Mouse (Mus musculus) liver, embryonic 16.5 days (tissue): ENCODE measurements around the gene Gm17571. TPM values are rescaled to one million over a fixed set of nuclear protein-coding genes. Genes with fewer than 3 reads are reported as not detected.
A peak's percentile ranks its signal among the peaks of the same experiment; 100 is the strongest.

Experiments used
- ATAC-seq: fragments of 200-750 bp; cut with Nextera tagmentation; 2 replicates; pipeline ENCODE4 v1.8.0; 2017; ENCODE audit warnings: low read depth, mild to moderate bottlenecking, moderate number of reproducible peaks, moderate library complexity
- H3K27ac ChIP-seq: fragments of 300-500 bp; sonication (generic); 2 replicates; pipeline ENCODE4 v1.5.1; 2014; ENCODE audit warnings: mild to moderate bottlenecking, low read length
- H3K27me3 ChIP-seq: fragments of 300-500 bp; sonication (generic); 2 replicates; pipeline ENCODE4 v1.6.1; 2014; ENCODE audit warnings: low read depth, low read length, mixed read lengths; ENCODE audit not compliant: control insufficient read depth, insufficient read depth
- H3K36me3 ChIP-seq: fragments of 300-500 bp; sonication (generic); 2 replicates; pipeline ENCODE4 v1.6.1; 2014; ENCODE audit warnings: mild to moderate bottlenecking; ENCODE audit not compliant: control insufficient read depth, insufficient read depth
- H3K4me1 ChIP-seq: fragments of 300-500 bp; sonication (generic); 2 replicates; pipeline ENCODE4 v1.6.1; 2014; ENCODE audit warnings: low read depth, low read length, mixed read lengths; ENCODE audit not compliant: control insufficient read depth
- H3K4me2 ChIP-seq: fragments of 300-500 bp; sonication (generic); 2 replicates; pipeline ENCODE4 v1.6.1; 2014; ENCODE audit warnings: low read depth, low read length, mixed read lengths
- H3K4me3 ChIP-seq: fragments of 300-500 bp; sonication (generic); 2 replicates; pipeline ENCODE4 v1.5.1; 2014; ENCODE audit warnings: low read depth, mild to moderate bottlenecking, low read length
- H3K9ac ChIP-seq: fragments of 300-500 bp; sonication (generic); 2 replicates; pipeline ENCODE4 v1.6.1; 2014; ENCODE audit warnings: low read depth, low read length
- H3K9me3 ChIP-seq: fragments of 300-500 bp; sonication (generic); replicated peaks from 2 replicates; pipeline ENCODE4 v1.6.1; 2016; ENCODE audit warnings: low read length; ENCODE audit not compliant: control insufficient read depth
- WGBS: fragments of 180-500 bp; shearing (Covaris S2); extraction: QIAGEN DNeasy Blood & Tissue Kit; methylation state at CpG from one replicate; pipeline ENCODE4 v1.1.7; 2014; ENCODE audit not compliant: insufficient replicate concordance; 5-methylcytosine and 5-hydroxymethylcytosine counted together
- polyA plus RNA-seq: library from polyadenylated mRNA; unstranded; fragments of >200 nt; fragmentation: Nextera tagmentation; extraction: Ambion mirVana; gene quantifications from 2 replicates; pipeline ENCODE4 v1.2.1, GENCODE M21; 2015

Gene Gm17571
- polyA plus RNA-seq, 1 experiment from 2014 or later = not detected

- Histone ChIP-seq H3K4me3 (no peak overlapping the region), H3K4me2 (no peak overlapping the region), H3K27ac (no peak overlapping the region), H3K9ac (no peak overlapping the region), H3K4me1 (no peaks in the 10 kb centered on the region), H3K36me3 (no peaks in the 10 kb centered on the region), H3K9me3 (no peaks in the 10 kb centered on the region), H3K27me3 (no peaks in the 10 kb centered on the region)
- ATAC-seq = no peak
- 63% methylated on average over 5 of the region's 5 CpGs for WGBS
Observed at GRCm38 (mm10) chr9:13483199-13484068, 36.9 kb upstream of the Gm17571 start.

GRCm38 (mm10) chr9:13479275-13479674 lies 32.7 kb upstream of the Gm17571 start:
- Histone ChIP-seq H3K9me3 (no peaks in the 10 kb centered on the region), H3K27me3 (no peaks in the 10 kb centered on the region), H3K4me1 (no peaks in the 10 kb centered on the region), H3K36me3 (no peaks in the 10 kb centered on the region), H3K4me3 (no peak overlapping the region), H3K9ac (no peak overlapping the region), H3K27ac (no peak overlapping the region), H3K4me2 (no peak overlapping the region)
- no peak for ATAC-seq
- 37% methylated on average over 4 of the region's 4 CpGs for WGBS

GRCm38 (mm10) chr9:13474951-13475350 lies 28.4 kb upstream of the Gm17571 start:
- Histone ChIP-seq H3K9me3 (no peaks in the 10 kb centered on the region), H3K36me3 (no peaks in the 10 kb centered on the region), H3K27ac (no peak overlapping the region), H3K4me2 (no peak overlapping the region), H3K9ac (no peak overlapping the region), H3K4me1 (no peaks in the 10 kb centered on the region), H3K4me3 (no peak overlapping the region), H3K27me3 (no peaks in the 10 kb centered on the region)
- 68% methylated on average over 5 of the region's 5 CpGs for WGBS
- no peak for ATAC-seq

- Histone ChIP-seq H3K9me3 (no peaks in the 10 kb centered on the region), H3K27me3 (no peaks in the 10 kb centered on the region), H3K36me3 (no peaks in the 10 kb centered on the region), H3K4me1 (peaks cover 2% of the 10 kb centered on the region; the same call in 1 of the 2 replicates), H3K27ac (no peak overlapping the region), H3K4me2 (no peak overlapping the region), H3K4me3 (no peak overlapping the region), H3K9ac (no peak overlapping the region)
- no peak for ATAC-seq
- 17% methylated on average over 7 of the region's 7 CpGs for whole genome bisulfite sequencing
Observed at GRCm38 (mm10) chr9:13470013-13470412, 23.5 kb upstream of the Gm17571 start.

GRCm38 (mm10) chr9:13468778-13469177 lies 22.2 kb upstream of the Gm17571 start:
- no peaks in the 10 kb centered on the region for H3K36me3 ChIP-seq
- H3K4me1 ChIP-seq = peaks cover 2% of the 10 kb centered on the region; the same call in 1 of the 2 replicates
- H3K27me3 ChIP-seq = no peaks in the 10 kb centered on the region
- no peak overlapping the region for H3K4me2 ChIP-seq
- H3K9me3 ChIP-seq = no peaks in the 10 kb centered on the region
- no peak overlapping the region for H3K9ac ChIP-seq
- 32% methylated on average over 6 of the region's 6 CpGs for WGBS
- H3K27ac ChIP-seq = no peak overlapping the region
- H3K4me3 ChIP-seq = no peak overlapping the region
- ATAC-seq = no peak

- Histone ChIP-seq H3K4me3 (no peak overlapping the region), H3K4me1 (peaks cover 2% of the 10 kb centered on the region; the same call in 1 of the 2 replicates), H3K9ac (no peak overlapping the region), H3K27ac (no peak overlapping the region), H3K27me3 (no peaks in the 10 kb centered on the region), H3K36me3 (no peaks in the 10 kb centered on the region), H3K4me2 (no peak overlapping the region), H3K9me3 (no peaks in the 10 kb centered on the region)
- 64% methylated on average over 7 of the region's 7 CpGs for WGBS
- ATAC-seq = no peak
Observed at GRCm38 (mm10) chr9:13467745-13468144, 21.2 kb upstream of the Gm17571 start.

GRCm38 (mm10) chr9:13466816-13467215 lies 20.3 kb upstream of the Gm17571 start:
- Histone ChIP-seq H3K27me3 (no peaks in the 10 kb centered on the region), H3K4me1 (peaks cover 2% of the 10 kb centered on the region; the same call in 1 of the 2 replicates), H3K36me3 (no peaks in the 10 kb centered on the region), H3K27ac (no peak overlapping the region), H3K4me3 (no peak overlapping the region), H3K9ac (no peak overlapping the region), H3K9me3 (no peaks in the 10 kb centered on the region), H3K4me2 (peak overlapping the region; percentile 21; the same call in 1 of the 2 replicates)
- ATAC-seq = no peak
- 23% methylated on average over 10 of the region's 10 CpGs for WGBS

GRCm38 (mm10) chr9:13466351-13466750 lies 19.8 kb upstream of the Gm17571 start:
- Histone ChIP-seq H3K4me1 (peaks cover 2% of the 10 kb centered on the region; the same call in 1 of the 2 replicates), H3K27ac (no peak overlapping the region), H3K9ac (no peak overlapping the region), H3K9me3 (no peaks in the 10 kb centered on the region), H3K4me2 (no peak overlapping the region), H3K4me3 (no peak overlapping the region), H3K36me3 (no peaks in the 10 kb centered on the region), H3K27me3 (no peaks in the 10 kb centered on the region)
- no peak for ATAC-seq
- 26% methylated on average over 4 of the region's 4 CpGs for WGBS

GRCm38 (mm10) chr9:13465358-13466020 lies 18.9 kb upstream of the Gm17571 start:
- H3K27ac ChIP-seq = no peak overlapping the region
- no peak overlapping the region for H3K9ac ChIP-seq
- no peaks in the 10 kb centered on the region for H3K27me3 ChIP-seq
- peaks cover 2% of the 10 kb centered on the region; the same call in 1 of the 2 replicates for H3K4me1 ChIP-seq
- H3K4me2 ChIP-seq = no peak overlapping the region
- no peaks in the 10 kb centered on the region for H3K36me3 ChIP-seq
- ATAC-seq = no peak
- WGBS = 48% methylated on average over 4 of the region's 4 CpGs
- H3K4me3 ChIP-seq = no peak overlapping the region
- H3K9me3 ChIP-seq = no peaks in the 10 kb centered on the region
